Mouse (Mus musculus) brain, embryonic 14.5 days (tissue): ENCODE measurements around the gene Btbd11.

Experiments used
- CTCF ChIP-seq: fragments of 200-500 bp; IDR thresholded peaks from 2 replicates; pipeline ENCODE4 v1.5.1; 2012; ENCODE audit warnings: inconsistent platforms, mild to moderate bottlenecking, moderate library complexity, borderline replicate concordance; ENCODE audit not compliant: insufficient read depth, insufficient read length; ENCODE audit errors: extremely low read depth
- POLR2A ChIP-seq: fragments of 200-500 bp; IDR thresholded peaks from 2 replicates; pipeline ENCODE4 v1.6.1; 2012; ENCODE audit warnings: mild to moderate bottlenecking, inconsistent platforms, borderline replicate concordance; ENCODE audit not compliant: poor library complexity, insufficient read depth, insufficient read length, severe bottlenecking; ENCODE audit errors: extremely low read depth

DNA sequence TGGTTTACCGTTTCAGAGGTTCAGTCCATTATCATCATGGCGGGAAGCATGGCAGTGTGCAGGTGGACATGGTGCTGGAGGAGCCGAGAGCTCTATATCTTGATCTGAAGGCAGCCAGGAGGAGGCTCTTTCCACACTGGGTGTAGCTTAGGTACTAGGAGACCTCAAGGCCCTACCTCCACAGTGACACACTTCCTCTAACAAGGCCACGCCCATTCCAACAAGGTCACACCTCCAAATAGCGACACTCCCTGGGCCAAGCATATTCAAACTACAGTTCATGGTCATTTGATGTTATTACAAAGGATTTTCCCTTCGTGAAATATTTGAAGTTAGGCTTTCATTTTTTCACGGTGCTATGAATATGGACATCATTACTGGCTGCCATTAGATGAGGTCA is 3.6 kb upstream of the Btbd11 start:
- TF ChIP-seq CTCF (no peak), POLR2A (no peak)
